Mouse (Mus musculus) retina, embryonic 14.5 days (tissue): ENCODE results near the gene Sipa1.

ENCODE experiments used
- DNase-seq: peaks from one replicate; pipeline ENCODE4 v3.0.0-alpha.2; 2015; ENCODE audit warnings: low spot score

Gene Sipa1

DNA sequence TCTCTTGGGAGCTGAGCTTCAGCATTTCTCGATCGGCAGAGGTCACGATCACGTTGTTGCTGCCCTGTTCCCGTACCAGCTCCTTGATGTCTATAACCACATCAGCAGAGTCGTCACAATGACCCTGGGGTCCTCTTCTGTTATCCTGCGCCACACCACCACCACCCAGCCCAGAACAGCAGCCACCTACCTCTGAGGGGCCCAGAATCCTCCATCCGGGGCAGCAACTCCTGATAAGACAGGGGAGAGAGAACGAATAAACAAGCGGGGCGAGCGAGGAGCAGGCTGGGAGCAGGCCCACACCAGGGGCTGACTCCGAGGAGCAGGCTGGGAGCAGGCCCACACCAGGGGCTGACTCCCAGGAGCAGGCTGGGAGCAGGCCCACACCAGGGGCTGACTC, 22.9 kb upstream of the Sipa1 start:
- DNase-seq: no peak

GRCm38 (mm10) chr19:5685861-5686260, 22.4 kb upstream of the Sipa1 start:
- no peak for DNase-seq

DNA sequence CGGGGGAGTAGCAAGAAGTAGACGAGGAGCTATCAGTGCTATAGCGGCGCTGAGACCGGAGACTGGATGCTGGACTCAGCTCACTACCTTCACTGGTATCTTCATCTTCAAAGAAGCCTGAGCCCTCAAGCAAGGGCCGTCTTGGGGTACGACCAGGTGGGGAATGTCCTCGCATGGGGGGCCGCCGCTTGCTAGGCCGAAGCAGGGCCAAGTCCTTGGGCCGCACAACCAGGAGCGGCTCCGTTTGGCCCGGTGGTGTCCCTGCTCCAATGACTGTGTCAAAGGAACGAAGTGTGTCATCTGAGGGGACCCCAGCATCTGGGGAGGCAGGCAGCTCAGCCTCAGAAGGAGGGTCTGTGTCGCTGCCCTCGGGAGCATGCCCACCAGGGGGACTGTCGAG, 21.9 kb upstream of the Sipa1 start:
- no peak for DNase-seq

DNA sequence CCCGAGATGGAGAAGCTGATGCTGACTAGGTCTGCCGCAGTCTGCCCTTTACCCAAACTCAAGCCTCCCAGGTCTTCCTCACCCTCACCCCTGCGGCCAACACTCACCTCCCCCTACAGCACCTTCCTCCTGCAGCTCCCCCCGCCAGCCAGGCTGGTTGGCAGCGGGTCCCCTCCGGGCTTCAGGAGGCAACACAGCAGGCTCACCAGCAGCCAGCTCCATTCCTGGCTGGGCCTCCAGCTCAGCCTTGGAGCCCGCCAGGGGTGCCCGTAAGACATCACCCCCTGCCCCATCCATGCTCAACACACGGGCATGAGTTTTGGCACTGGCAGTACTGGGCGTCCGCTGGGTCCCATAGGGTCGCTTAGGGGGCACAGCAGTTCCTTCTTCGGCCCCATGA, 21.5 kb upstream of the Sipa1 start:
- DNase-seq: no peak

GRCm38 (mm10) chr19:5684236-5684635, 20.7 kb upstream of the Sipa1 start:
- DNase-seq: no peak

- DNase-seq: no peak
These were observed 16.9 kb upstream of the Sipa1 start for GRCm38 (mm10) chr19:5680432-5680831.

- no peak for DNase-seq
These were observed 4.9 kb upstream of the Sipa1 start for GRCm38 (mm10) chr19:5668372-5668771.

DNA sequence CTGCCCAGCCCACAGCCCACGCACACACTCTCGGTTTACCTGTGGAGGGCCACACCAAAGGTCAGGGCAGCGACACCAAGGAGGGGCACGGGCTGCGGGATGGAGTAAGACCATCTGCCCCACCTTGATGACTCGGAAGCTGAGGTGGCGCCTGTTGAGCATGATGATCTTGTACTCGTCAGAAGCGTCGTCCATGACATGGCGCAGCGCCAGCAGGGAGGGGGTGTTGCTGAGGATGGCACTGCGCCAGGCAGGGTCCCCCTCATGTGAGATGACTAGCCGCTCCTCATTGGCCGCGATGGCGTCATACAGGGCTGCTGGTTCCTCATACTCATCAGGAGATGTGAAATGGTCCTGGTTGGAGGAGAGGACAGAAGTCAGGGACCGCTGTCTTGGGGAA, 2.9 kb upstream of the Sipa1 start:
- DNase-seq: no peak

DNA sequence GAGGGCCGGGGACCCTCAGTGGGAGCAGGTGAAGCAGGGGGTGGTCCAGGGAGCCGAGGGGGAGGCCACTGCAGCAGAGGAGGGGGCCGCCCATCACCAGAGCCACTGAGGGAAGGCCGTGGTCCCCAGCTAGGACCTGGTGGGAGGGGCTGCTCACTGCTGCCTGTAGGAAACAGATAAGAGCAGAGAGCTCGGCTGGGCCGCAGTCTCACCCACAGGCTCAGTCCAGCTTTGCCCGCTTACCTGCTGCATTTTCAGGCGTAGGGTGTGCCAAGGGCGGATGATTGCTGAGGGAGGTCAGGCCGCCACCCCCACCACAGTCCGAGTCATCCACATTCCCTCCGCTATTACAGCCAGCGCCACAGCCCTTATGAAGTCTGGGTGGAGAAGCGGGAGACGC, 2.0 kb upstream of the Sipa1 start:
- DNase-seq: no peak

DNA sequence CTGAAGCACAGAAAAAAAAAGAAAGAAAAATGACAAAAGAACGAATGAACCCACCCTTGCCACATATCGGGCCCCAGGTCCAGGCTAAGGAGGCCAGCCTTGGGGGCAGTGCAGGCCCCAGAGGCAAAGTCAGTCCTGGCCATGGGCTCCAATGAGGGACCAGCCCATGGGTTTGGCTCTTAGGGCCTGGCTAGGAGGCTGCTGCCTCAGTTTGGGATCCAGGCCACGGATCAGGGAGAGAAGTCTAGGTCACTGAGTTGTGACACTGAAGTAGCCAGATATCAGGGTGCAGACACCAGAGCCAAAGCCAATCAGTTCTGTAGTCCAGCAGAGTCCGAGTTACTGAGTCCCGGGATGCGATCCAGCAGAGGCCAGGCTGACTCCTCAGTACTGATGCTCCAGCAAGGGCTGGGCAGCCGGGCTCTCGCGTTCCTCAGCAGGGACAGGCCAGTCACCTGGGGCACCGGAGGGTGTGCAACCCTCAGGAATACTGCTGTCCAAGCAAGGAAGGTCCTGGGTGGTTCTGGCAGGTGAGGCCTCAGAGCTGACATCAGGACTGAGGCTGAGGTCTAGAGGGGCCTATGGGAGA, 1.3 kb upstream of the Sipa1 start:
- no peak for DNase-seq

GRCm38 (mm10) chr19:5662310-5662709, 1.2 kb downstream of the Sipa1 start:
- no peak for DNase-seq

DNA sequence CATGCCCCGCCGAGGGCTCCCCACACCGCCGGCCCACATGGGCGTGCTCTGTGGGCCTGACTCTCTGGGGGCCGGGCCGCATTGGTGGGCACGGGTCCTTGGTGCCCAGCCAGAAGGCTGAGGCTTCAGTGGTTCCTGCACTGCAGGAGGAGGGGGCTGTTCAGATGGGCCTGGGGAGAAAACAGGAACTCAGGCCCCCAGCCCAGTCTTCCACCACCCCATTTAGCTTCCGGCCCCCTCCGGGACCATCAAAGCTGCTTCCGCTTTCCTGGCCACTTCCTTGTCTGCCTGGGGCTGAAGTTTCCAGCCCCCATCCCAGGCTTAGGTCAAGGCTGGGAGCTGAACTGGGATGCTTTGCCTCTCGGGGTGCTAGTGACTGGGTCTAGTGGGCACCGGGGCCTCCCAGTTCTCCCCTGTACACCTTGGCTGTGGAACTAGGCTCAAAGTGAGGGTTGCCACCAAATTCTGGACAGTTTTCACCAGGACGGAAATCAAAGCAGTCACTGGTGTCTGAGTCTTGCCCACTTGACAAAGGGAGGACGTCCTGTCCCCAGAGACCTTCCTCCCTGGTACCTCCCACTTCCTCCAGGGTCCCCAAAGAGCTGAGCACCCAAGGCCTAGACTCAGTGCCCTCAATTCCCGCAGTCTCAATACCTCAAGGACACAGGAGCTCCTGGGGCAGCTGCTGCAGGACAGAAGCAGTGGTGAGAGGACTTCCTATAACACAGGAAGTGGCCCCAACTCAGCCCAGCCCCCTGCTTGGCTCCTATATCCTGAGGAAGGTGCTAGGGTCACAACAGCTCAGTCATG, 2.4 kb downstream of the Sipa1 start:
- DNase-seq: no peak

DNA sequence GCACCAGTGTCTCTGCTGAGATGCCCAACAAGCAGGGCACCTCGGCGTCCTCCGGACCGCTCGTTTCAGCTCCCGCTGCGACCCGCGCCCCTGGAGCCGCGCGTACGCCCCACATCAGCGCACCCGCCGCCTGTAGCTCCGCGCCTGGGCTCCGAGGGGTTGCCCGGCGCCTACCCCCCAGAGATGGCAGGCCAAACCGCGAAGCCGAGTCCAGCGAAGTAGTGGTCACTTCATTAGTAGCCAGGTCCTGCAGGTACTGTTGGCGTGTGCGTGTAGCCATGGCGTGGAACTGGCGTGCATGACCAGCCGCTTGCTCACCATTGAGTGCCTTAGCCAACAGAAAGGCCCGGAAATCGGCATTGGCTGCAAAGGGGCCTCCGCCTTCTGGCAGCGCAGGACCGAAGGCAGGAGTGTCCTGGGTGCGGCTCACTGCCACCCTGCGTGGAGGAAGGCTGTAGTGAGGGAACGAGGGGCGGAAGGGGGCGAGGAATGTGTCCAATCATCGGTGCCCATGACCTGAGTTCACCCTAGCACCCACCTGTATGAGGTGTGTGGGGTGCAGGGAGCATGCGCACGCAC, 8.7 kb downstream of the Sipa1 start:
- peak; percentile 17 for DNase-seq

DNA sequence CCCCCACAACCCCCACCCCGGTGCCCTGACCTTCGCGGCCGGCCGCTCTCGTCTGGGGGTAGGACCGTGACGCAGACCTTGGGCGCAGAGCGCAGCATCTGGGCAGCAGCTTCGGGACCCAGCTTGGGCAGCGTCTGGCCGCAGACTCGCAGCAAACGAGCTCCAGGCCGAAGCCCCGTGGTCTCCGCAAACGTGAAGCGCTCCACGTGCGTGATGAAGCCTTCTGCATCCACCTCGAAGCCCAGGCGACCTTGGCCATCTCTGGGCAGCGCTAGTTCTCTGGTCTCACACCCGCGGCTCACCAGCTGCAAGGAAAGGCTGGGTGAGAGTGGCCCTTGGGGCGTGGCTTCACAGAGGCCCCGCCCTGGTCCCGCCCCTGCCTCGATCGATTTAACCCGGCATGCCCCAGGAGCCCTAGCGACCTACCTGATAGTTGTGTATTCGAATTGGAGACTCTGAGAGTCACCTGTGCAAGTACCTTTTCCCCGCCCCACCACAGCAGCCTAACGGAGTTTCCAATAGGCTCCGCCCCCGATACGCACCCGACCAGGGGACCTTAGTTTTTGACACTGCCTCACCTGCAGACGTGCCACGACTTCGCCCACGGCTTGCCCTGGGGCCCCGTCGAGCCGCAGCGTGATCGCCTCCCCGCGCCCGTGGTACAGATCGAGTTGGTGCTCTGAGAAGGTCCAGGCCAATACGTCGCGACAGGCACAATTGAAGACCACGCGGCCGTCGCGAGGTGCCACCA, 9.4 kb downstream of the Sipa1 start:
- peak; percentile 79 for DNase-seq

DNA sequence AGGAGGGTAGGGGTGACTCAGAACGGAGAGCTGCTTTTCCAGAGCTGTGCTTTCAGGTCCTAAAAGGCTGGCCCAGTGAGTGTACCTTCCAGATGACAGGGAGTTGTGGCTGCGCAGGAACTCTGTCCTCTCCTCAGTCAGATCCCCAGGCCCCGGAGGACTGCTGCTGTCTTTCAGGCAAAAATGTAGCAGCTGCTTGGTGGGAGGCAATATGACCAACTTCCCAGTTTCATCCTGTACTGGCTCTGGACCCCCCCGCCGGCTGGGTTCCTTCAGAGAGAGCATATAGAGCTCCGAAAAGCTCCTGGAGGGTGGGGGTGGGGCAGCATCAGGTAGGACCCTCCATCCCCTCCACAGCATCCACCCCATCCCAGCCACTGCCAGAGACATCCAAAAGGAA, 10.9 kb downstream of the Sipa1 start:
- no peak for DNase-seq

GRCm38 (mm10) chr19:5651502-5652274, 11.8 kb downstream of the Sipa1 start:
- DNase-seq: no peak

DNA sequence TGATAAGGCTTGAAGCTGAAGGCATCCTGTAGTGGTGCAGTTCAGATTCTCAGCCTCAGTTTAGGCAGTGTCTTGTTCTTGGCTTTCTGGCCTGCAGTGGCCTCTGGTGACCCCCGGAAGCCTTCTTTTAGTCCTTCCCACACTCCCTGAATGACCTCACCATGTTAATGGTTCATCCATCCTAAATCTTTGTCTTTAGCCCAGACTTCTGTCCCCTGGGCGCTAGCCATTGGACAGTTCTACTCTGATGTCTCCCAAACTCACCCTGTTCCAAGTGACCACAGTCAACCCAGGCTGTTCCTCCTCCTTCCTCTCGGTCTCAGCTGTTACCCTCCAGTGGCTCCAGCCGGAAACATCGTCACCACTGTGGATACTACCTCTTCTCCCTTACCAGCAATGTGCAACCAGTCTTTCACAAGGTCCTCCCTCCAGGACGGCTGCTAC, 14.2 kb downstream of the Sipa1 start:
- no peak for DNase-seq

DNA sequence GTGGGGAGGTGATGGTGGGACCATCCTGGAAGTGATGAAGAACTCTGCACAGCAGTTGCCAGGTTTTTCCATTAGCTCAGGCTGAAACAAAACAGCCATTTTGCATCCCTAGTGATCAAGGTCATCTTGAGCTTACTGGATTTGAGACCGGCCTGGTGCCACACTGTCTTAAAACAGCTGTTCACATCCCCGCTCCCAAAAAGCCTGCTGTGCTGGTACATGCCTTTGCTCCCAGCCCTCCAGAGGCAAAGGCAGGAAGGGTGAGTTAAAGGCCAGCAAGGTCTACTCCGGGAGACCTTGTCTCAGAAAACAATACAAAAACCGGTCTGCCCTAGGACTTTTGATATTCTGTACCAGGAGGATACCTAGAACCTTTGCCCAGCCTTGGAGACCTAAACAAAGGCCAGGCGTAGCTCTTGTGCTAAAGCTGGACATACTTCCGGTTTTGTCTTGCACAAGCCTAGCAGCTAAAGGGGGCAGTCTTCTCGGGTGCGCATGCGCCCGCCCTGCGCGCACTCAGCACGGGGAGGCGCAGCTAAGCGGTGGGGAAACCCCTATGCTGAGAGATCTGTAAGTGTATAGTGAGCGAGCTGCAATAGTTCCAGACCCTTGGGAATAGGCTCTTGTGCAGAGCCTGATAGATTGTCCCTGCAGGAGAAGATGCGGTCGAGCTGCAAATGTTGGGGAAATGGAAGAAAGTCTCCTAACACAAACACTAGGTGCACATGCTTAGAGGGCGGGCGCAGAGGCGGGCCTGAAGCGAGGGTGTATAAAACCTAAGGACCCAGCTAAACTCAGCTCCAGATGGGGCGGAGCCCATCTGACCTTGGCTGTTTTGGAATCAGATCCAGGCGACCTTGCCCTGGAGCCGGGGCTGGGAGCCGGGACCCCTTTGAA, 14.9 kb downstream of the Sipa1 start:
- DNase-seq: peak; percentile 81

DNA sequence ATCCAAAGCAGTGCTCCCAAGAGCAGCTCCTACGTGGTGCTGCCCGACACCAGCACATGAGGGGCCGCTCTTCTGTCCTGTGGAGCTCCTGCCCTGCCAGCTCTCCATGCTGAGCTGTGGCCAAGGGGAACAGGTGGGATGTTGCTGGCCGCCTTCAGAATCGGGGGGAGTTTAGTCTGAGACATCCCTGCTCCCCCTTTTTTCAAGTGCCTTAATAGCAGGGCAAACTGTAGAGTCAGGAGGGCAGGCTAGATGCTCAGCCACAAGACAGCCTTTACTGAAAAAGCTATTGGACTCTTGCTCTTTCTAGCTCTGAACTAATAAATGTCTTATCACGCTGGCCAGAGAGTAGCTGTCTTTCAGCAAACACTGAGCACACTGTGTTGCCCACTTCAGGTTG, 15.7 kb downstream of the Sipa1 start:
- no peak for DNase-seq

DNA sequence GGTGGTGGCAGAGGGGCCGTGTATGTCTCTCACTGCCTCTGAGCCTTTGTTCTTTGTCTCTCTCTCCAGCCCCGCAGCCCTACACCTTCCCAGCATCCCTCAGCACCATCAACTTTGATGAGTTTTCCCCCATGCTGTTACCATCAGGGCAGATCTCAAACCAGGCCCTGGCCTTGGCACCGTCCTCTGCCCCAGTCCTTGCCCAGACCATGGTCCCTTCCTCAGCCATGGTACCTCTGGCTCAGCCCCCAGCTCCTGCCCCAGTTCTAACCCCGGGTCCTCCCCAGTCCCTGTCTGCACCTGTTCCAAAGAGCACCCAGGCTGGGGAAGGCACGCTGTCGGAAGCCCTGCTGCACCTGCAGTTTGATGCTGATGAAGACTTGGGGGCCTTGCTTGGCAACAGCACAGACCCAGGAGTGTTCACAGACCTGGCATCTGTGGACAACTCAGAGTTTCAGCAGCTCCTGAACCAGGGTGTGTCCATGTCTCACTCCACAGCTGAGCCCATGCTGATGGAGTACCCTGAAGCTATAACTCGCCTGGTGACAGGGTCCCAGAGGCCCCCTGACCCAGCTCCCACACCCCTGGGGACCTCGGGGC, 16.7 kb downstream of the Sipa1 start:
- DNase-seq: no peak

GRCm38 (mm10) chr19:5645280-5645679, 18.2 kb downstream of the Sipa1 start:
- DNase-seq: no peak
